Mouse (Mus musculus) CH12.LX (cell line): ENCODE results near the gene Necab3. TPM values are rescaled to one million over a fixed set of nuclear protein-coding genes. Genes with fewer than 3 reads are reported as not detected.

Experiments used
- DNase-seq: peaks from one replicate; pipeline ENCODE4 v3.0.0-alpha.2; 2013; ENCODE audit errors: extremely low read depth
- H3K27ac ChIP-seq: 2 replicates; pipeline ENCODE4 v1.5.1; 2012; ENCODE audit warnings: low read depth, mild to moderate bottlenecking, control low read depth, moderate library complexity; ENCODE audit not compliant: insufficient read depth
- H3K27me3 ChIP-seq: replicated peaks from 2 replicates; pipeline ENCODE3; 2012; ENCODE audit warnings: inconsistent platforms
- H3K36me3 ChIP-seq, 2 experiments: replicated peaks in 1 of 2; 2 replicates each; pipeline versions ENCODE3 to v1.6.1; 2012; ENCODE audit warnings: inconsistent platforms in 1 of 2, low read length in 1 of 2, mild to moderate bottlenecking in 1 of 2, mixed read lengths in 1 of 2, moderate library complexity in 1 of 2; ENCODE audit not compliant: control insufficient read depth in 1 of 2, insufficient read depth in 1 of 2
- H3K4me1 ChIP-seq, 2 experiments: 2 replicates each; pipeline ENCODE4 v1.6.1; 2012; ENCODE audit warnings: inconsistent platforms in 1 of 2, moderate library complexity in 1 of 2; ENCODE audit not compliant: insufficient read depth in 2 of 2, control insufficient read depth in 1 of 2
- H3K4me2 ChIP-seq: 2 replicates; pipeline ENCODE4 v1.6.1; 2012; ENCODE audit warnings: low read depth, mild to moderate bottlenecking, control low read depth; ENCODE audit not compliant: poor library complexity, insufficient read depth, severe bottlenecking
- H3K4me3 ChIP-seq, 3 experiments: fragments of 150-350 bp in 1 of 3; sonication (generic) in 1 of 3; replicated peaks in 1 of 3; 2 replicates each; pipeline versions ENCODE3 to v1.5.1; 2011 to 2012; ENCODE audit warnings: low read depth in 2 of 3, low read length in 2 of 3, mild to moderate bottlenecking in 2 of 3, moderate library complexity in 2 of 3, control low read depth in 1 of 3, improper control_type of control experiment in 1 of 3, inconsistent platforms in 1 of 3, mixed read lengths in 1 of 3; ENCODE audit not compliant: poor library complexity in 1 of 3
- H3K79me2 ChIP-seq: replicated peaks from 2 replicates; pipeline ENCODE4 v1.6.1; 2012; ENCODE audit warnings: mild to moderate bottlenecking, moderate library complexity; ENCODE audit not compliant: control insufficient read depth, poor library complexity, insufficient read depth, severe bottlenecking; ENCODE audit errors: extremely low read depth
- H3K9ac ChIP-seq: 2 replicates; pipeline ENCODE4 v1.6.1; 2012; ENCODE audit warnings: low read depth, mild to moderate bottlenecking, control low read depth, moderate library complexity; ENCODE audit not compliant: insufficient read depth
- H3K9me3 ChIP-seq: replicated peaks from 2 replicates; pipeline ENCODE3; 2012; ENCODE audit warnings: low read length, inconsistent platforms, mixed read lengths
- BHLHE40 ChIP-seq: IDR thresholded peaks from 2 replicates; pipeline ENCODE4 v1.6.1; 2011; ENCODE audit warnings: mild to moderate bottlenecking, low read depth, low read length, improper control_type of control experiment
- CHD1 ChIP-seq: IDR thresholded peaks from 2 replicates; pipeline ENCODE4 v1.6.1; 2012; ENCODE audit warnings: low read depth, low read length, improper control_type of control experiment, inconsistent platforms
- CHD2 ChIP-seq: IDR thresholded peaks from 2 replicates; pipeline ENCODE4 v1.6.1; 2011; ENCODE audit warnings: low read length, improper control_type of control experiment
- CTCF ChIP-seq, 2 experiments: IDR thresholded peaks in 1 of 2; conservative IDR thresholded peaks in 1 of 2; 2 replicates each; pipeline ENCODE4 v1.5.1; 2011 to 2012; ENCODE audit warnings: low read depth in 2 of 2, low read length in 2 of 2, improper control_type of control experiment in 1 of 2, inconsistent platforms in 1 of 2, mild to moderate bottlenecking in 1 of 2, moderate library complexity in 1 of 2
- ETS1 ChIP-seq: conservative IDR thresholded peaks from 2 replicates; pipeline ENCODE4 v1.6.1; 2012; ENCODE audit warnings: low read depth, mild to moderate bottlenecking, inconsistent platforms, low read length, improper control_type of control experiment, moderate library complexity
- IRF4 ChIP-seq: IDR thresholded peaks from 2 replicates; pipeline ENCODE4 v1.6.1; 2014; ENCODE audit warnings: low read depth, mild to moderate bottlenecking, inconsistent platforms, low read length, improper control_type of control experiment
- MAX ChIP-seq: IDR thresholded peaks from 2 replicates; pipeline ENCODE4 v1.6.1; 2011; ENCODE audit warnings: low read length, improper control_type of control experiment
- MAZ ChIP-seq: IDR thresholded peaks from 2 replicates; pipeline ENCODE4 v1.6.1; 2012; ENCODE audit warnings: low read depth, mild to moderate bottlenecking, inconsistent platforms, low read length, improper control_type of control experiment, moderate library complexity
- MEF2A ChIP-seq: IDR thresholded peaks from 2 replicates; pipeline ENCODE4 v1.6.1; 2014; ENCODE audit warnings: low read depth, mild to moderate bottlenecking, inconsistent platforms, low read length, improper control_type of control experiment, borderline replicate concordance
- MXI1 ChIP-seq: IDR thresholded peaks from 2 replicates; pipeline ENCODE4 v1.6.1; 2011; ENCODE audit warnings: mild to moderate bottlenecking, low read depth, low read length, improper control_type of control experiment
- NRF1 ChIP-seq: IDR thresholded peaks from 2 replicates; pipeline ENCODE4 v1.6.1; 2014; ENCODE audit warnings: low read depth, mild to moderate bottlenecking, inconsistent platforms, low read length, improper control_type of control experiment, moderate library complexity
- POLR2A ChIP-seq: IDR thresholded peaks from 2 replicates; pipeline ENCODE4 v1.6.1; 2011; ENCODE audit warnings: low read depth, mild to moderate bottlenecking, improper control_type of control experiment, low read length
- RAD21 ChIP-seq: IDR thresholded peaks from 2 replicates; pipeline ENCODE4 v1.6.1; 2011; ENCODE audit warnings: low read depth, mild to moderate bottlenecking, low read length, improper control_type of control experiment, moderate library complexity
- RCOR1 ChIP-seq: conservative IDR thresholded peaks from 2 replicates; pipeline ENCODE4 v1.6.1; 2012; ENCODE audit warnings: low read depth, mild to moderate bottlenecking, inconsistent platforms, low read length, improper control_type of control experiment
- SMC3 ChIP-seq: IDR thresholded peaks from 2 replicates; pipeline ENCODE4 v1.6.1; 2011; ENCODE audit warnings: low read depth, low read length, improper control_type of control experiment
- TBP ChIP-seq: conservative IDR thresholded peaks from 2 replicates; pipeline ENCODE4 v1.6.1; 2011; ENCODE audit warnings: low read depth, low read length, improper control_type of control experiment
- TCF12 ChIP-seq: IDR thresholded peaks from 2 replicates; pipeline ENCODE4 v1.6.1; 2014; ENCODE audit warnings: low read depth, mild to moderate bottlenecking, inconsistent platforms, low read length, improper control_type of control experiment
- USF1 ChIP-seq: IDR thresholded peaks from 2 replicates; pipeline ENCODE4 v1.6.1; 2014; ENCODE audit warnings: low read depth, mild to moderate bottlenecking, inconsistent platforms, low read length, improper control_type of control experiment
- USF2 ChIP-seq: conservative IDR thresholded peaks from 2 replicates; pipeline ENCODE4 v1.6.1; 2011; ENCODE audit warnings: low read depth, low read length, improper control_type of control experiment
- ZC3H11A ChIP-seq: IDR thresholded peaks from 2 replicates; pipeline ENCODE4 v1.6.1; 2012; ENCODE audit warnings: low read depth, mild to moderate bottlenecking, inconsistent platforms, low read length, improper control_type of control experiment
- ZKSCAN1 ChIP-seq: IDR thresholded peaks from 2 replicates; pipeline ENCODE4 v1.6.1; 2012; ENCODE audit warnings: low read depth, inconsistent platforms, low read length, improper control_type of control experiment, borderline replicate concordance
- dilution Hi-C: fragments of 300-500 bp; cut with MboI; formaldehyde crosslinking; loops from 2 replicates; pipeline ENCODE4 v1.14.3; 2020; ENCODE audit warnings: low sequenced_read_pairs; ENCODE audit not compliant: extremely low pct_unique_long_range_greater_than_20kb, extremely low pct_ligation_motif_present
- in situ Hi-C: fragments of 300-500 bp; cut with MboI; formaldehyde crosslinking; loops from 3 replicates; pipeline ENCODE4 v1.14.3; 2019; ENCODE audit warnings: low sequenced_read_pairs, low pct_ligation_motif_present, low pct_unique_long_range_greater_than_20kb, mixed read lengths
- polyA plus RNA-seq: library from polyadenylated mRNA; unstranded; fragments of >175 nt; gene quantifications from 2 replicates; pipeline ENCODE4 v1.2.1, GENCODE M21; 2012; ENCODE audit warnings: low read depth; ENCODE audit not compliant: insufficient read length
- total RNA-seq, 2 experiments: library from RNA; depleted of rRNA; stranded (reverse); fragments of 300-350 nt in 1 of 2; fragments of >200 nt in 1 of 2; gene quantifications; 2 replicates each; pipeline ENCODE4 v1.2.3; 2012 to 2014

Necab3 gene
- total and polyA plus RNA-seq, 3 experiments = 0.87 to 2.8 (median 1.6) TPM

GRCm38 (mm10) chr2:154549886-154550189, 8.9 kb downstream of the Necab3 start:
- no peak for DNase-seq
- H3K79me2 ChIP-seq = no peaks in the 10 kb centered on the region
- H3K36me3 ChIP-seq = peaks cover 15 to 75% of the 10 kb centered on the region in 2 experiments
- H3K9me3 ChIP-seq = no peaks in the 10 kb centered on the region
- H3K4me3 ChIP-seq = no peak overlapping the region
- 0 out of 2 replicates have a peak overlapping the region, but pooled peaks have one; percentile 57 for H3K4me2 ChIP-seq
- dilution Hi-C loops = no loop called here
- H3K27ac ChIP-seq = no peak overlapping the region
- TF ChIP-seq MAZ (no peak), ZKSCAN1 (no peak), RAD21 (no peak), ZC3H11A (no peak), IRF4 (no peak), TBP (no peak), MEF2A (no peak), USF1 (no peak)
- TF ChIP-seq, all 38 proteins: peak for 0
- Histone ChIP-seq H3K9ac (no peak overlapping the region), H3K27me3 (no peaks in the 10 kb centered on the region), H3K4me1 (peaks cover 9 to 16% of the 10 kb centered on the region in 2 experiments)
- in situ Hi-C loops = loop anchor here (5.0 kb wide), 1 partner anchor 138 kb away; no protein-coding TSS in a partner anchor

GRCm38 (mm10) chr2:154549127-154549885, 9.4 kb downstream of the Necab3 start:
- H3K27me3 ChIP-seq = no peaks in the 10 kb centered on the region
- H3K4me1 ChIP-seq = peaks cover 9 to 21% of the 10 kb centered on the region in 2 experiments
- DNase-seq = no peak
- in situ Hi-C loops (loop anchor here (5.0 kb wide), 1 partner anchor 137 kb away; no protein-coding TSS in a partner anchor), dilution Hi-C loops (no loop called here)
- peak overlapping the region; percentile 57; the same call in 1 of the 2 replicates for H3K4me2 ChIP-seq
- H3K36me3 ChIP-seq = peaks cover 15 to 75% of the 10 kb centered on the region in 2 experiments
- no peaks in the 10 kb centered on the region for H3K79me2 ChIP-seq
- H3K9me3 ChIP-seq = no peaks in the 10 kb centered on the region
- H3K27ac ChIP-seq = no peak overlapping the region
- no peak overlapping the region for H3K9ac ChIP-seq
- no peak overlapping the region for H3K4me3 ChIP-seq
- TF ChIP-seq CHD1 (no peak), USF1 (no peak), ETS1 (no peak), CHD2 (no peak), USF2 (no peak), NRF1 (peak; percentile 45), MAX (peak; percentile 53; the same call in 1 of the 2 replicates), POLR2A (no peak), TCF12 (no peak), RCOR1 (no peak), SMC3 (no peak), CTCF (conservative IDR thresholded peaks at IDR 0.05 in 1 of 2, IDR thresholded peaks at IDR 0.05 in 1 of 2; ENCODE audit: low read depth in 2 of 2, low read length in 2 of 2) (no peak), MXI1 (no peak), BHLHE40 (peak; percentile 63)
